Mouse (Mus musculus) embryonic facial prominence, embryonic 14.5 days (tissue): Measurements from ENCODE around the gene Slc9a2. TPM values are rescaled to one million over a fixed set of nuclear protein-coding genes. Genes with fewer than 3 reads are reported as not detected.
A peak's percentile ranks its signal among the peaks of the same experiment; 100 is the strongest.
"Not testable (repeated sequence)": the region's sequence is repeated elsewhere in the genome, so short reads cannot be mapped to it uniquely, and the experiment has no call there.

Experiments
- ATAC-seq: fragments of 200-750 bp; cut with Nextera tagmentation; 2 replicates; pipeline ENCODE4 v1.8.0; 2017; ENCODE audit warnings: low read depth, moderate number of reproducible peaks, moderate TSS enrichment
- DNase-seq: peaks from one replicate; pipeline ENCODE4 v3.0.0-alpha.2; 2015; ENCODE audit warnings: low spot score
- H3K27ac ChIP-seq: fragments of 300-500 bp; sonication (generic); replicated peaks from 2 replicates; pipeline ENCODE4 v1.5.1; 2014; ENCODE audit warnings: low read depth, mild to moderate bottlenecking, low read length, moderate library complexity
- H3K27me3 ChIP-seq: fragments of 300-500 bp; sonication (generic); replicated peaks from 2 replicates; pipeline ENCODE4 v1.6.1; 2014; ENCODE audit warnings: low read length; ENCODE audit not compliant: control insufficient read depth, insufficient read depth
- H3K36me3 ChIP-seq: fragments of 300-500 bp; sonication (generic); 2 replicates; pipeline ENCODE4 v1.6.1; 2014; ENCODE audit warnings: low read length, mixed read lengths; ENCODE audit not compliant: control insufficient read depth, insufficient read depth
- H3K4me1 ChIP-seq: fragments of 300-500 bp; sonication (generic); 2 replicates; pipeline ENCODE4 v1.6.1; 2014; ENCODE audit warnings: antibody characterized with exemption, low read length; ENCODE audit not compliant: control insufficient read depth, insufficient read depth
- H3K4me2 ChIP-seq: fragments of 300-500 bp; sonication (generic); 2 replicates; pipeline ENCODE4 v1.6.1; 2014; ENCODE audit warnings: low read depth, mild to moderate bottlenecking, low read length, moderate library complexity, mixed read lengths
- H3K4me3 ChIP-seq: fragments of 300-500 bp; sonication (generic); 2 replicates; pipeline ENCODE4 v1.5.1; 2014; ENCODE audit warnings: low read depth, mild to moderate bottlenecking, low read length
- H3K9ac ChIP-seq: fragments of 300-500 bp; sonication (generic); 2 replicates; pipeline ENCODE4 v1.6.1; 2014; ENCODE audit warnings: low read depth, mild to moderate bottlenecking, low read length, moderate library complexity, mixed read lengths
- H3K9me3 ChIP-seq: fragments of 300-500 bp; sonication (generic); 2 replicates; pipeline ENCODE4 v1.6.1; 2016; ENCODE audit warnings: low read length; ENCODE audit not compliant: control insufficient read depth
- WGBS: fragments of 180-500 bp; shearing (Covaris S2); extraction: QIAGEN DNeasy Blood & Tissue Kit; methylation state at CpG from one replicate; pipeline ENCODE4 v1.1.7; 2014; 5-methylcytosine and 5-hydroxymethylcytosine counted together
- polyA plus RNA-seq: library from polyadenylated mRNA; unstranded; fragments of >200 nt; fragmentation: Nextera tagmentation; extraction: Ambion mirVana; gene quantifications from 2 replicates; pipeline ENCODE4 v1.2.1, GENCODE M21; 2014

The Slc9a2 gene
- polyA plus RNA-seq, 1 experiment from 2014 or later: 2.3 TPM

GRCm38 (mm10) chr1:40738246-40738645 is 57.9 kb downstream of the Slc9a2 start:
- ATAC-seq, H3K27me3 ChIP-seq, H3K9me3 ChIP-seq, H3K36me3 ChIP-seq, DNase-seq, H3K4me3 ChIP-seq, H3K4me2 ChIP-seq, H3K27ac ChIP-seq, H3K9ac ChIP-seq, H3K4me1 ChIP-seq: not testable (repeated sequence)
- WGBS: 92% methylated on average over 9 of the region's 9 CpGs

- DNase-seq (no peak), ATAC-seq (no peak)
- H3K27me3 ChIP-seq: no peaks in the 10 kb centered on the region
- no peaks in the 10 kb centered on the region for H3K9me3 ChIP-seq
- WGBS: 76% methylated on average over 2 of the region's 2 CpGs
- no peak overlapping the region for H3K4me2 ChIP-seq
- H3K4me3 ChIP-seq: no peak overlapping the region
- H3K36me3 ChIP-seq: no peaks in the 10 kb centered on the region
- no peak overlapping the region for H3K27ac ChIP-seq
- H3K4me1 ChIP-seq: no peaks in the 10 kb centered on the region
- H3K9ac ChIP-seq: no peak overlapping the region
Observed at GRCm38 (mm10) chr1:40740739-40741138, 60.4 kb downstream of the Slc9a2 start.

GRCm38 (mm10) chr1:40746089-40746488 is 65.7 kb downstream of the Slc9a2 start:
- WGBS: 72% methylated on average over 5 of the region's 5 CpGs
- H3K9ac ChIP-seq: no peak overlapping the region
- no peaks in the 10 kb centered on the region for H3K4me1 ChIP-seq

GRCm38 (mm10) chr1:40759751-40760445 is 79.5 kb downstream of the Slc9a2 start:
- DNase-seq (no peak), ATAC-seq (no peak)
- Histone ChIP-seq H3K27me3 (no peaks in the 10 kb centered on the region), H3K4me1 (no peaks in the 10 kb centered on the region), H3K27ac (no peak overlapping the region), H3K9me3 (no peaks in the 10 kb centered on the region), H3K36me3 (no peaks in the 10 kb centered on the region), H3K9ac (no peak overlapping the region), H3K4me3 (no peak overlapping the region), H3K4me2 (no peak overlapping the region)
- 79% methylated on average over 6 of the region's 6 CpGs for WGBS

More at GRCm38 (mm10) chr1:40746089-40746488, 65.7 kb downstream of the Slc9a2 start:
- H3K27ac ChIP-seq: no peak overlapping the region
- no peaks in the 10 kb centered on the region for H3K27me3 ChIP-seq
- no peak overlapping the region for H3K4me2 ChIP-seq
- H3K9me3 ChIP-seq: no peaks in the 10 kb centered on the region
- ATAC-seq (no peak), DNase-seq (no peak)
- no peaks in the 10 kb centered on the region for H3K36me3 ChIP-seq
- H3K4me3 ChIP-seq: no peak overlapping the region

- no peak for ATAC-seq
- WGBS: 90% methylated on average over 1 of the region's 1 CpGs
- Histone ChIP-seq H3K36me3 (no peaks in the 10 kb centered on the region), H3K4me2 (no peak overlapping the region), H3K27ac (no peak overlapping the region), H3K9me3 (no peaks in the 10 kb centered on the region), H3K27me3 (no peaks in the 10 kb centered on the region), H3K4me3 (no peak overlapping the region), H3K4me1 (no peaks in the 10 kb centered on the region), H3K9ac (no peak overlapping the region)
- no peak for DNase-seq
Observed at GRCm38 (mm10) chr1:40764042-40764441, 83.7 kb downstream of the Slc9a2 start.

- 90% methylated on average over 15 of the region's 15 CpGs for WGBS
- no peak for DNase-seq
Observed at GRCm38 (mm10) chr1:40764701-40765275, 84.4 kb downstream of the Slc9a2 start.

GRCm38 (mm10) chr1:40765521-40765920 is 85.1 kb downstream of the Slc9a2 start:
- H3K9me3 ChIP-seq: no peaks in the 10 kb centered on the region
- H3K27ac ChIP-seq: no peak overlapping the region
- DNase-seq: no peak
- 90% methylated on average over 12 of the region's 12 CpGs for WGBS
- H3K9ac ChIP-seq: no peak overlapping the region
- no peaks in the 10 kb centered on the region for H3K36me3 ChIP-seq
- H3K4me2 ChIP-seq: no peak overlapping the region
- no peaks in the 10 kb centered on the region for H3K4me1 ChIP-seq
- no peak for ATAC-seq
- H3K27me3 ChIP-seq: no peaks in the 10 kb centered on the region
- no peak overlapping the region for H3K4me3 ChIP-seq

More at GRCm38 (mm10) chr1:40764701-40765275, 84.4 kb downstream of the Slc9a2 start:
- Histone ChIP-seq H3K4me3 (no peak overlapping the region), H3K4me2 (no peak overlapping the region), H3K36me3 (no peaks in the 10 kb centered on the region), H3K27ac (no peak overlapping the region), H3K27me3 (no peaks in the 10 kb centered on the region), H3K9ac (no peak overlapping the region), H3K4me1 (no peaks in the 10 kb centered on the region), H3K9me3 (no peaks in the 10 kb centered on the region)
- ATAC-seq: no peak

GRCm38 (mm10) chr1:40767588-40767987 is 87.2 kb downstream of the Slc9a2 start:
- Histone ChIP-seq H3K9me3 (no peaks in the 10 kb centered on the region), H3K27me3 (no peaks in the 10 kb centered on the region), H3K9ac (no peak overlapping the region), H3K4me2 (no peak overlapping the region), H3K4me3 (no peak overlapping the region), H3K27ac (no peak overlapping the region), H3K4me1 (no peaks in the 10 kb centered on the region), H3K36me3 (no peaks in the 10 kb centered on the region)
- ATAC-seq (no peak), DNase-seq (no peak)
- WGBS: 84% methylated on average over 18 of the region's 18 CpGs

- Histone ChIP-seq H3K4me3 (no peak overlapping the region), H3K36me3 (no peaks in the 10 kb centered on the region), H3K27me3 (no peaks in the 10 kb centered on the region), H3K4me2 (no peak overlapping the region), H3K27ac (no peak overlapping the region), H3K4me1 (no peaks in the 10 kb centered on the region), H3K9me3 (no peaks in the 10 kb centered on the region), H3K9ac (no peak overlapping the region)
- DNase-seq (peak; percentile 51), ATAC-seq (no peak)
- WGBS: 22% methylated on average over 6 of the region's 6 CpGs
Observed at GRCm38 (mm10) chr1:40768606-40769005, 88.2 kb downstream of the Slc9a2 start.
